Comparison of ENCODE assay signal across 8 mouse cellular contexts in genomic region chr1:43269685-43270084, GRCm38 (mm10).
DNase-seq lines count a peak whose midpoint lies in the region; ATAC-seq and TF ChIP-seq lines count a peak whose summit lies in the region.

No protein-coding gene starts in this region.

- peak; percentile 58 for TF ChIP-seq CTCF in heart, postnatal 0 days (IDR thresholded peaks at IDR 0.05; ENCODE audit: low read depth)
- no peak for TF ChIP-seq CTCF in thymus, adult 2 months (IDR thresholded peaks at IDR 0.05; ENCODE audit: borderline replicate concordance, control insufficient read depth, extremely low read depth, insufficient read depth, low read length, poor library complexity)

- 35% methylated on average over 7 of the region's 7 CpGs for WGBS in heart, postnatal 0 days
- WGBS in thymus, adult 2 months, result 60% methylated on average over 7 of the region's 7 CpGs

- DNase-seq in heart, postnatal 0 days (ENCODE audit: low spot score), result no peak
- DNase-seq in heart, postnatal 36 days, result no peak
- peak; percentile 27 for DNase-seq in thymus, postnatal 4 days
- no peak for DNase-seq in thymus, adult 2 months
- DNase-seq in induced T-regulatory cell, adult 2 months (ENCODE audit: low read depth), result peak; percentile 10
- DNase-seq in layer of hippocampus, postnatal 14 days (ENCODE audit: low spot score in 2 of 2), result no peak
- DNase-seq in adipocyte (ENCODE audit: low spot score), result no peak
- no peak for DNase-seq in right cerebral cortex, postnatal 25 days

- intact Hi-C loops in heart, postnatal 36 days (cut with DNase I), result no loop called here

- no peak for TF ChIP-seq POLR2A in thymus, adult 2 months (IDR thresholded peaks at IDR 0.05; ENCODE audit: control insufficient read depth, extremely low read depth, insufficient read depth, low read length, poor library complexity)

- no peak overlapping the region for H3K27ac ChIP-seq in heart, postnatal 0 days (ENCODE audit: low read depth)
- H3K27ac ChIP-seq in thymus, adult 2 months (ENCODE audit: control insufficient read depth, insufficient read depth, low read length), result no peak overlapping the region

- H3K4me2 ChIP-seq in heart, postnatal 0 days (ENCODE audit: low read depth, low read length), result no peak overlapping the region

- no peak for ATAC-seq in heart, postnatal 0 days (ENCODE audit: insufficient read depth, low read depth)

- no peaks in the 10 kb centered on the region for H3K27me3 ChIP-seq in heart, postnatal 0 days (ENCODE audit: control insufficient read depth, insufficient read depth, low read length)
- H3K27me3 ChIP-seq in thymus, adult 2 months (ENCODE audit: control insufficient read depth, insufficient read depth, low read length), result no peaks in the 10 kb centered on the region

- H3K4me3 ChIP-seq in heart, postnatal 0 days (ENCODE audit: low read depth, low read length), result no peak overlapping the region
- H3K4me3 ChIP-seq in thymus, adult 2 months (ENCODE audit: control insufficient read depth, insufficient read depth, low read length), result no peak overlapping the region

- TF ChIP-seq EP300 in heart, postnatal 0 days (IDR thresholded peaks at IDR 0.05; ENCODE audit: low read depth), result no peak

- no peak overlapping the region for H3K9ac ChIP-seq in heart, postnatal 0 days (replicated peaks; ENCODE audit: low read depth, low read length)

- H3K36me3 ChIP-seq in heart, postnatal 0 days (replicated peaks; ENCODE audit: control insufficient read depth, insufficient read depth, low read length), result no peaks in the 10 kb centered on the region
- no peaks in the 10 kb centered on the region for H3K36me3 ChIP-seq in thymus, adult 2 months (ENCODE audit: control insufficient read depth, insufficient read depth, low read length)

- no peaks in the 10 kb centered on the region for H3K4me1 ChIP-seq in heart, postnatal 0 days (ENCODE audit: control insufficient read depth, insufficient read depth)
- H3K4me1 ChIP-seq in thymus, adult 2 months (replicated peaks; ENCODE audit: control insufficient read depth, insufficient read depth, low read length), result no peaks in the 10 kb centered on the region

- H3K9me3 ChIP-seq in heart, postnatal 0 days (replicated peaks; ENCODE audit: control insufficient read depth, low read length), result no peaks in the 10 kb centered on the region

Comparison
In these comparisons a context has a peak if more than half of its experiments do, and no peak if none do; other contexts are left out.
1. DNase-seq: peak in thymus, postnatal 4 days (single experiment) and induced T-regulatory cell, adult 2 months (single experiment); none in heart, postnatal 0 days (single experiment), heart, postnatal 36 days (0 of 2), thymus, adult 2 months (single experiment), layer of hippocampus, postnatal 14 days (0 of 2), adipocyte (single experiment) and right cerebral cortex, postnatal 25 days (single experiment).